Mouse (Mus musculus) kidney, embryonic 14.5 days (tissue): ENCODE results near the gene Akr1b8. TPM values are rescaled to one million over a fixed set of nuclear protein-coding genes. Genes with fewer than 3 reads are reported as not detected.

ENCODE experiments used
- ATAC-seq: fragments of 200-750 bp; cut with Nextera tagmentation; 2 replicates; pipeline ENCODE4 v1.8.0; 2017; ENCODE audit warnings: moderate number of reproducible peaks, mild to moderate bottlenecking, moderate TSS enrichment, moderate library complexity; ENCODE audit not compliant: low FRiP score, low TSS enrichment
- H3K27ac ChIP-seq: fragments of 300-500 bp; sonication (generic); 2 replicates; pipeline ENCODE4 v1.5.1; 2014; ENCODE audit warnings: low read depth, mild to moderate bottlenecking, low read length, moderate library complexity, mixed read lengths
- H3K27me3 ChIP-seq: fragments of 300-500 bp; sonication (generic); 2 replicates; pipeline ENCODE4 v1.6.1; 2014; ENCODE audit warnings: mild to moderate bottlenecking, low read length; ENCODE audit not compliant: control insufficient read depth, insufficient read depth
- H3K36me3 ChIP-seq: fragments of 300-500 bp; sonication (generic); 2 replicates; pipeline ENCODE4 v1.6.1; 2014; ENCODE audit warnings: low read length, mixed read lengths; ENCODE audit not compliant: control insufficient read depth, insufficient read depth
- H3K4me1 ChIP-seq: fragments of 300-500 bp; sonication (generic); 2 replicates; pipeline ENCODE4 v1.6.1; 2014; ENCODE audit warnings: low read length, mixed read lengths; ENCODE audit not compliant: control insufficient read depth, insufficient read depth
- H3K4me2 ChIP-seq: fragments of 300-500 bp; sonication (generic); replicated peaks from 2 replicates; pipeline ENCODE4 v1.6.1; 2014; ENCODE audit warnings: low read depth, mild to moderate bottlenecking, low read length
- H3K4me3 ChIP-seq: fragments of 300-500 bp; sonication (generic); 2 replicates; pipeline ENCODE4 v1.5.1; 2014; ENCODE audit warnings: mild to moderate bottlenecking, low read length
- H3K9ac ChIP-seq: fragments of 300-500 bp; sonication (generic); 2 replicates; pipeline ENCODE4 v1.6.1; 2014; ENCODE audit warnings: low read depth, mild to moderate bottlenecking, low read length, moderate library complexity
- H3K9me3 ChIP-seq: fragments of 300-500 bp; sonication (generic); 2 replicates; pipeline ENCODE4 v1.6.1; 2016; ENCODE audit warnings: low read length; ENCODE audit not compliant: control insufficient read depth
- WGBS: fragments of 180-500 bp; shearing (Covaris S2); extraction: QIAGEN DNeasy Blood & Tissue Kit; methylation state at CpG from one replicate; pipeline ENCODE4 v1.1.7; 2014; 5-methylcytosine and 5-hydroxymethylcytosine counted together
- polyA plus RNA-seq: library from polyadenylated mRNA; unstranded; fragments of >200 nt; fragmentation: Nextera tagmentation; extraction: Ambion mirVana; gene quantifications from 2 replicates; pipeline ENCODE4 v1.2.1, GENCODE M21; 2014

The Akr1b8 gene
- polyA plus RNA-seq, 1 experiment from 2014 or later: 14.9 TPM

DNA sequence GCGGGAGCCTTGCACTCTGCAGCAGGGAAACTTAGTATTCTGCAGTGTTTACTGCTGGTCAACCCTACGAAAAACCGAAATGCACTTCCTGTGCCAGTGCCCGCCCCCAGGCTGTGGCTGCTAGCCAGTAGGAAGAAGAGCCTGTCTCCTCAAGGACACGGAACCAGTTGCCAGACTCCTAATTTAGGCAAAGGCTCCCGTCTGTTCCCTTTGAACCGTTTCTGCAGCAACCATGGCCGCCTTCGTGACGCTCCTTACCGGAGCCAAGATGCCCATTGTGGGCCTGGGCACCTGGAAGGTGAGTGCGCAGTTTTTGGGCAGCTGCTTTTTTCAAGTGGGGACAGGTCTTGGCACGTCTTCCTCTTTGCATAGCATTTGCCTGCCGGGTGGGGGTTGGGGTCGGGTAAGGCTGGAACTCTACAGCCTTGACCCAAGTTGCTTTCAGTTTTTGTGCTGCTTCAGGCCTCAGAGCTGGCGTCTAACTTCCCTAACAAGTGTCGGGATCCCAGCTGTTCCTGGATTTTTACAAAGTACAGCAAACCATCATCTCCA lies 30.3 kb downstream of the Akr1b8 start, which contains the start of gene Akr1b10:
TSS of gene Akr1b10 (plus strand) at position 109 of the 552 bp plus-strand sequence.
- Histone ChIP-seq H3K36me3 (peaks cover 7% of the 10 kb centered on the region; the same call in 1 of the 2 replicates), H3K9ac (peak within 1 kb of the TSS; percentile 58; the same call in 1 of the 2 replicates), H3K9me3 (no peaks in the 10 kb centered on the region), H3K27me3 (no peaks in the 10 kb centered on the region), H3K4me3 (peak within 1 kb of the TSS; percentile 64), H3K4me2 (peak within 1 kb of the TSS; percentile 79), H3K27ac (peak within 1 kb of the TSS; percentile 65; the same call in 1 of the 2 replicates), H3K4me1 (peaks cover 5% of the 10 kb centered on the region; the same call in 1 of the 2 replicates)
- WGBS: under 1% methylated on average over 17 of the region's 17 CpGs
- ATAC-seq: peak; percentile 86

DNA sequence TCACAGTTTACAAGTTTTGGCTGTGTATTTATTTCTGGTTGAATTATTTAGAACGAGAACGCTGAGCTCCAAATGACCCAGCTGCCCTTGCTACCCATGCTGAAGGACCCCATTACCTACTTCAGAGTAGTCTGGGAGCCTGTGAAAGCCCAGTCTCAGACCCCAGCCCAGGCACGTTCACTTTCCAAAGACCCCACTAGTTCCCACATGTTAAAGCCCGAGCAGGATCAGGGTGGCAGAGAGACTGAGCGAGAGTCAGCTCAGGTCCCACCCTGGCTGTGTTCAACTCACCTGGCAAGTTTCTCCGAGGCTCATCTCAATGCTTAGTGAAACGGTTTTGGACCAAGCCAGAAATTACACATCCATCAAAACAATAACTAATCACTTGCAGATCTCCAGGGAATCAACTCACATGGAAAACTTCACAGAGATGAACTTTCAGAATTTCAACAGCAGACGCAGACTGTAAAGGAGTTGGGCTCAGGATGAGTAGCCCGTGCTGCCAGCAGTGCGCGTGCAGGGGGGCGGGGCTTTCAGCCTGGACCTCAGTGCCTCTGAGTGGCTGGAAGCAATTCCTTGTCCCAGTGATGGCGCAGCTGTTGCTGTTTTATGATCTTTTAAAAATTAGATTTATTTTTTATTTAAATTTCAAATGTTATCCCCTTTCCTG lies 30.9 kb downstream of the Akr1b8 start:
- Histone ChIP-seq H3K36me3 (peaks cover 8% of the 10 kb centered on the region), H3K4me2 (peak overlapping the region; percentile 79), H3K27me3 (no peaks in the 10 kb centered on the region), H3K9me3 (no peaks in the 10 kb centered on the region), H3K27ac (no peak overlapping the region), H3K9ac (peak overlapping the region; percentile 58; the same call in 1 of the 2 replicates), H3K4me1 (peaks cover 5% of the 10 kb centered on the region; the same call in 1 of the 2 replicates), H3K4me3 (peak overlapping the region; percentile 64)
- ATAC-seq: peak; percentile 71; the same call in 1 of the 2 replicates
- 3% methylated on average over 13 of the region's 13 CpGs for WGBS

DNA sequence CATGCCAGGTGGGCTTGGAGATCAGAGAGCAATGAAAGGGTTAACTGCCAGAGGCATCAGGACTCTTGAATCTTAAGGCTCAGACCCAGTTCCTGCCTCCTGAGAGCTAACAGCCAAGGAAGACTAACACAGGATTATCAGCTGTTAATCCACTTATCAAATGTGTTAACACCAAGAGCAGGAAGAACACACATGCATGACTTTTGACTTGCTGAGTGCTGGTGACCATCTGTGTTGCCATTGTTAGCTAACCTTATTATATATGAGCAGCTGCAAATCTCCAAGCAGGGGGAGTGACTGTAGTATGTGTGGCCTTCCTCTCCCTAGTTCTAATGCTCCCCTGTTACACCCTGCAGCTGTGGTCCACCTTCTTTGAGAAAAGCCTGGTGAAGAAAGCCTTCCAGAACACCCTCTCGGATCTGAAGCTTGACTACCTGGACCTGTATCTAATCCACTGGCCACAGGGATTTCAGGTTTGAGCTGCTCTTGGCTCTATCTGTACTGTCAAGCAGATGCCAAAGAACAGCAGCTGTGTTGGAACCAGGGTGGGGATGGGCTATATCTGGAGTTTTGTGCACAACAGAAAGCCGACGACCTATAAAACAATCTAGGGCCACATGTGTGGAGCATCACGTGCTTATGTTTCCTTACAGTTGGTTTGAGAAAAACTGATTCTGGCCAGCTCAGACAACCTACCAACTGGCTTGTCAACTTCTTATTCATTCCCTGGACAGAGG lies 34.7 kb downstream of the Akr1b8 start:
- Histone ChIP-seq H3K4me2 (no peak overlapping the region), H3K4me3 (no peak overlapping the region), H3K27ac (no peak overlapping the region), H3K27me3 (no peaks in the 10 kb centered on the region), H3K9ac (no peak overlapping the region), H3K4me1 (peaks cover 4% of the 10 kb centered on the region; the same call in 1 of the 2 replicates), H3K9me3 (peaks cover 5% of the 10 kb centered on the region; the same call in 1 of the 2 replicates), H3K36me3 (peaks cover 17% of the 10 kb centered on the region)
- no peak for ATAC-seq
- 91% methylated on average over 4 of the region's 4 CpGs for WGBS

DNA sequence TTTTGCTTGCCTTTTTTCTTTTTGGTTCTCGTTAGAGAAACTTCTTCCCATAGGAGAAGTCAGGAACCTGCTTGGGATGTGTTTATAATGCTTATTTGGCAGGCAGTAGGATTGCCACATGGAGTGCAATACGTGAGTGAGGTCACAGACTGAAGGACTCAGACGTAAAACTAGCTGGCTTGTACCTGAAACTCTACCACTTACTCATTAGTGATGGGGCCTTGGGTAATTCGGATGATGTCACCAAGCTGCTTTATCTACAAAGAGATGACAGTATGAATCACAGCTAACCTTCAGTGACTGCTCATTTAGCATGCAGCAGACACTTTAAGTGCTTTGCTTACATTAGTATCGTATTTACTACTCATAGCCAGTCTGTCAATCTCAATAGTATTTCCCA lies 42.0 kb downstream of the Akr1b8 start:
- ATAC-seq: no peak
- Histone ChIP-seq H3K4me1 (no peaks in the 10 kb centered on the region), H3K36me3 (peaks cover 4% of the 10 kb centered on the region; the same call in 1 of the 2 replicates), H3K4me3 (no peak overlapping the region), H3K4me2 (no peak overlapping the region), H3K9me3 (peaks cover 3% of the 10 kb centered on the region; the same call in 1 of the 2 replicates), H3K27ac (no peak overlapping the region), H3K27me3 (no peaks in the 10 kb centered on the region), H3K9ac (no peak overlapping the region)
- 59% methylated on average over 5 of the region's 5 CpGs for WGBS

DNA sequence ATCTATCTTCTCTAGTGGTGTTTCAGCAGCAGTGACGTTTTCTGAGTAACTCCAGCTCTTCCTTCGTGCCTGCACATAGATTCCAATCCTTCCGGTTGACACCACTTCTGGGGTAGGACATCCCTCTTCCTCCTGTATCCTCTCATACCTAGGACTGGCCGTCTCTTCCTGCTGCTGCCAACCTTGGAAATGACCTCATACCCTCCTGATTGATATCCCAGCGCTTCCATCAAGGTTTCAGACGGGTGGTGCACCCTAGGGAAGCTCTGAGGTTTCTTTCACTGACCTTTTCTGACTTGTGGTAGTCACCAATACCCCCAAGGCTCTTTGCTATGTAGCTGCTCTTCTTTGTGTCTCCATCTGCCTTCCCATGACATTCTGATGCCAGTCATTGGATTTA lies 44.5 kb downstream of the Akr1b8 start:
- Histone ChIP-seq H3K4me3 (no peak overlapping the region), H3K27ac (no peak overlapping the region), H3K27me3 (no peaks in the 10 kb centered on the region), H3K36me3 (peaks cover 2% of the 10 kb centered on the region; the same call in 1 of the 2 replicates), H3K9ac (no peak overlapping the region), H3K4me1 (no peaks in the 10 kb centered on the region), H3K4me2 (no peak overlapping the region), H3K9me3 (no peaks in the 10 kb centered on the region)
- ATAC-seq: no peak
- 82% methylated on average over 6 of the region's 6 CpGs for WGBS

DNA sequence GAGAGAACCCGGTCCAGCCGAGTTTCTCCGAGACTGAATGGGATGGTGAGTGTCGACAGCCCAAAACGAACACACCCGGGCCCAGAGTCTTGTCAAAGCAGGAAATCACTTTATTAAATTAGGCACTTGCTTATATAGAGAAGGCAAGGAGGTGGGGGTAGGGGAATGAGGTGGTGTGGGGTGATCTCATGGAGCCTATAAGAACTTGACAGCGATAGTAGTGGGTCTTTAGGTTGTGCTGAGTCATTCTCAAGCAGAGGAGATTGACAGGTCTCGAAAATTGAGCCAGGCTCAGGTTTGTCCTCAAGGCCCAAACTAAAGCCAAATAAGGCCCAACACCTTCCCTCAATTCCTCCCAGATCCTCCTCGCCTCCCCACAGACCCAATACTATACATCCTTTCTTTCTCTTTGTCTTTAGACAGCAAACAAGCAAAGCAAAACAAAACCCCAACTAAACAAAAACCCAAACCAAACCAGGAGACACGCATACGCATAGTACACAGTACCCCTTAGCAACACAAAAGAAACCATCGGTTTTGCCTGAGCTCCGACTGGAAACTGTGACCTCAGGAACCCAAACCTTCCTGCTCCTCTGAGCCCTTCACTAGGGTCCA lies 45.8 kb downstream of the Akr1b8 start:
- ATAC-seq: no peak
- Histone ChIP-seq H3K36me3 (0 out of 2 replicates have a peak, but pooled peaks cover 2% of the 10 kb centered on the region), H3K9me3 (no peaks in the 10 kb centered on the region), H3K27ac (no peak overlapping the region), H3K9ac (no peak overlapping the region), H3K27me3 (no peaks in the 10 kb centered on the region), H3K4me1 (no peaks in the 10 kb centered on the region), H3K4me2 (no peak overlapping the region), H3K4me3 (no peak overlapping the region)
- WGBS: 91% methylated on average over 13 of the region's 13 CpGs

DNA sequence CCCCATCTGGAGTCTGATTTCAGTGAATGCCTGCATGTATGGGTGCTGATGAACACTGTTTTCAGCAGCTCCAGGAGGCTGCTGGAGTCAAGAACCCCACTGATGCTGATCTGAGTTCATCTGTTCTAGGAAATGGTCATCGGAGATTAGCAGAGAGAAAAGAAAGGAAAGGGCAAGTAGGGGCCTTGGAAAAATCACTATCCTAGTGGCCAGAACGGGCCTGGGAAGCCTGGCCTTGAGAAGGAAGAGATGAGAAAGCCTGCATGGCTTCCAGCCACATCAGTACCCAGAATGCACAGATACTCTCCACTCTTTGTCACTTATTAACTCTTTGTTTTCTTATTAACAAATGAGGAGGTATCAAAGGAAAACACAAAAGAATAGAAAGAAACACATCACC lies 46.8 kb downstream of the Akr1b8 start:
- Histone ChIP-seq H3K9ac (no peak overlapping the region), H3K9me3 (no peaks in the 10 kb centered on the region), H3K4me2 (no peak overlapping the region), H3K27me3 (no peaks in the 10 kb centered on the region), H3K4me1 (no peaks in the 10 kb centered on the region), H3K4me3 (no peak overlapping the region), H3K27ac (no peak overlapping the region), H3K36me3 (0 out of 2 replicates have a peak, but pooled peaks cover 2% of the 10 kb centered on the region)
- ATAC-seq: no peak
- WGBS: 96% methylated on average over 2 of the region's 2 CpGs

DNA sequence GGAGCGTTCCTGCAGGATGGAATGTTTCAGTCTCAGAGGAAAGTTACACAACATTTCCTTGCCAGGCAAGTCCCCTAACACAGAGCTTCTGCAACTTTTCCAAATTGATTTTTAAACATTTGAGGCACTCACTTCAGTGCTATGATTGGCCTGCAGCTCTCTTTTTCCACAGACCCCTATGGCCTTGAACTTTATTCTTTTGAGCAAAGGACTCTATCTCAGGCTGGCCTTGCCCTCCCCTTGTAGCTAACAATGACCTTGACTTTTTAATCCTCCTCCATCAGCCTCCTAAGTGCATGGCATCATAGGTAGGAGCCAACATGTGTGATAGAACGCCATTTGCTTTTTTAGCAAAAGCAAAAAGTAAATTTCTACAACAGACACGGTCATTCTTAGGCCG lies 52.8 kb downstream of the Akr1b8 start:
- no peaks in the 10 kb centered on the region for H3K27me3 ChIP-seq
- no peak for ATAC-seq
- 92% methylated on average over 4 of the region's 4 CpGs for WGBS

More for the DNA sequence above, 52.8 kb downstream of the Akr1b8 start:
- H3K9me3 ChIP-seq: peaks cover 3% of the 10 kb centered on the region; the same call in 1 of the 2 replicates
- no peaks in the 10 kb centered on the region for H3K36me3 ChIP-seq
- H3K4me3 ChIP-seq: no peak overlapping the region
- no peak overlapping the region for H3K9ac ChIP-seq
- no peaks in the 10 kb centered on the region for H3K4me1 ChIP-seq
- no peak overlapping the region for H3K27ac ChIP-seq
- no peak overlapping the region for H3K4me2 ChIP-seq
